Mouse (Mus musculus) kidney, adult 8-10 months (tissue): Measurements from ENCODE around the gene Bscl2.

Experiments used
- DNase-seq, 2 experiments: peaks; one replicate each; pipeline ENCODE4 v3.0.0; 2022

Bscl2 gene

DNA sequence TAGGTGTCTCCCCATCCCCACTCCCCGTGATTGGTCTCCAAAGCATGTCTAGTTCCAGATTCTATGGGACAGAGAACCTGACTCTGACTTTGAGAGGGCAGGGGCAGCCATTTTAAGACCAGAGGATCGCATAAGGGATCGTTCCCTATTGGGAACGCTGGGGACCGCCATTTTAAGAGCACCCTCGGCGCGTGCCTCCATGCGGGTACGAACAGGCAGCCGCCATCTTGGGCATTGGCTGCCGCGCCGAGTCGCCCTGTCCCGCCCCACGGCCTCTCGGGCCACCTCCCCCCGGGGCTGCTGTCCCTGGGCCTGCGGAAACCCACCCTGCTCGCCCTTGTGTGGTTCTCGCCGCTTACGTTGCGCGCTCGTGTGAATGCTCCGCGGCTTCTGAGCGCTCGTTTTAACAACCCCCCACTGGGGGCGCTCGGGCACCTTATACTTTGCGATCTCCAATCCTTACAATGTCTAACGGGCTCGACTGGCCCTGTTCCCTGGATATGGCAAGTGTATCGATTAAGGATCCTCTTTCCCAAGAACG, at the start of gene Bscl2:
Gene Bscl2 (plus strand): TSS at position 217 of the 541 bp plus-strand sequence.
- DNase-seq: peak; percentile 73 to 86

GRCm38 (mm10) chr19:8788521-8788920, 48.7 kb upstream of the Bscl2 start:
- no peak for DNase-seq

DNA sequence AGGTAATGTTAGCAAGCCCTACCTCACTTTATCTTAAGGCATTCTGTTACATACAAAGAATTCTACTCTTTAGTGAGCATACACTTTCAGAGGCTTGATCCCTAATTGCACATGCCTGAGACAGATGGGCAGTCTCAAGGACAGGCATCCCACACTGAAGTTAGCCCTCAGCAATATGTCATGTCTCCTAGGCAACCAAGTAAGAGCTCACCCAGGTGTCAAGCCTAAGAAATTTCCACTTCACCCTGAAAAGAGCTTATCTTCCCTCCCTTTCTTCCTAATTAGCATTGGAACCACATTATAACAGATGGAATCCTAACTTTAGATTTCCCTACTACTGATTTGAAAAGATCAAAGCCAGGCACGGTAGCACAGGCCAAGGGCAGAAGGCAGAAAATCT, 48.1 kb upstream of the Bscl2 start:
- no peak for DNase-seq

DNA sequence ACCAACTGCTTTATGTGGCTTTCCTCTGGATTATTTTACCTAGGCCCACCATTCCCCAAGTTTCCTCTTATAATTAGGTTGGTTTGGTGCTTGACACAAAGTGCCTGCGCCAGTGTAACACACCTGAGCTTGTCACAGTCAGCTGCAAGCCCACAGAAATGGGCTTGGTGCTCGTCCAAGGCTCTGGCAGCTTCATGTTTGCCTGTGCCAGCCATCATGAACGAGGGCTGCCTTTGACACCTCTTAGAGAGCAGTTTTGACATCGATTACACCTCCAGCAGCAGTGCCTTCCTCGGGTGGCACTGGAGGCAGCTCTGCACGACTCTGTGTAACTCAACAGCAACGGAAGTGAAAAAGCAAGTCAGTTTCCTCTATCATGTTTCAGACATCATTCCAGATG, 47.1 kb upstream of the Bscl2 start:
- no peak for DNase-seq

DNA sequence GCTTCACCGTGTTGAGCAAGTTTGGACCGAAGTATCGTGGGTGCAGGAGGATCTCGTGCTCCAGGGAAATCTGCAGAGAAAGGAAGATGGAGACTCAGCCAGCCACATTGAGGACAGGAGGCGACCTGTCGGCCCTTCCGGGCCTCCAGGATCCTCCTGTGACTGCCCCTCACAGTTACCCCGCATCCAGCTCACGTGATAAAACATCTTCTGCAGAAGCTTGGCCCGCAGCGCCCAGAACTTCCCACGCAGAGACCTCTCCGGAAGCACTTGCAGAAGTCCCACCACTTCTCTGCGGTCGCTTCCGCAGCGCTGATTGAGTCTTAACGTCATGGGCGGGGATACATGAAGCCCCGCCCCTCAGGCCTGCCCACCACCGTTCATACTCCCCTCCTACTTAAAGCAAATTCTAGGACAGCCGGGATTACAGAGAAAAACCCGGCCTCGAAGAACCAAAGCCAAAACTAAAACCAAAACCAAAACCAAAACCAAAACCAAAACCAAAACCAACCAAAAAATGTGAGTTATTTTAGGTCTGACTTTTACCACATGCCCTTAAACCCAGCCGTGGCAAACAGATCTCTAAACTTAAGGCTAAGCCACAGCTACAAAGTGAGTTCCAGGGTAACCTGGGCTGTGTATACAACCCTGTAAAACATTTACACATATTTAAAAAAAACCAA, 38.9 kb upstream of the Bscl2 start, which contains the start of gene Polr2g:
Gene Polr2g (minus strand): TSS at position 314 of the 683 bp plus-strand sequence.
- peak; percentile 93 for DNase-seq

DNA sequence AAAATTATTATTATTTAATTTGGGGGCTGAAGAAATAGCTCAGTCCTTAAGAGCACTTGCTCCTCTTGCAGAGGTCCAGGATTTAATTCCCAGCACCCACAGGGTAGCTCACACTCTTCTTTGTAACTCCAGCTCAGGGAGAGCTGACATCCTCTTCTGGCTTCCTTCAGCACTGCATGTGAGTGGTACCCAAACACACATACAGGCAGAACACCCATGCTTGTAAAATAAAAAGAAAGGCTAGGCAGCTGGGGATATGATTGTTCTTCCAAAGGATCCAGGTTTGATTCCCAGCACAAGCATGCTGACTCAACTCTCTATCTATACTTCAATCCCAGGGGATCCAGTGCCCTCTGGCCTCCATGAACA, 38.3 kb upstream of the Bscl2 start:
- DNase-seq: no peak

- DNase-seq: peak; percentile 96 to 98
These were observed 35.0 kb upstream of the Bscl2 start, which contains the start of gene Zbtb3 for GRCm38 (mm10) chr19:8802130-8802821. TSS of gene Zbtb3 (plus strand) at chr19:8802555.

GRCm38 (mm10) chr19:8803204-8803780, 34.0 kb upstream of the Bscl2 start:
- no peak for DNase-seq

- no peak for DNase-seq
These were observed 33.2 kb upstream of the Bscl2 start for GRCm38 (mm10) chr19:8803879-8804660.

GRCm38 (mm10) chr19:8806810-8807209, 30.5 kb upstream of the Bscl2 start:
- DNase-seq: no peak

DNA sequence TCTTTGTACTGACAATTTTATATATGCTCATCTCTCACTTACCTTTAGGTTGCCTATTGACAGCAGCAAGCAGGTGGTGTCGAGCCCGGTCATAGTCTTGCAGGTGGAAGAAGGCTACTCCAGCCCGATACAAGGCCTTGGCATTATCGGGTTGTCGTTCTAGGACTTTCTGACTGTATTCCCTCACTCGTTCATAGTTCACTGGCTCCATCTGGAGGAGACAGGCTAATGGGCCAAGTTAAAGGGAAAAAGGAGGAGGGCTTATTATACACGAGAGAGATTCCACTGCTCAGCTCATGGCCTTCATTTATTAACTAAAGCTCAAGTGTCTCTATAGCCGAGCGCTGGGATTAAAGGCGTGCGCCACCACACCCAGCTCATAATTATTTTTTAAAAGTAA, 21.5 kb upstream of the Bscl2 start:
- peak in 1 of 2 experiments; percentile 60 for DNase-seq

- no peak for DNase-seq
These were observed 20.3 kb upstream of the Bscl2 start for GRCm38 (mm10) chr19:8817001-8817400.

- no peak for DNase-seq
These were observed 18.9 kb upstream of the Bscl2 start for GRCm38 (mm10) chr19:8818301-8818798.

DNA sequence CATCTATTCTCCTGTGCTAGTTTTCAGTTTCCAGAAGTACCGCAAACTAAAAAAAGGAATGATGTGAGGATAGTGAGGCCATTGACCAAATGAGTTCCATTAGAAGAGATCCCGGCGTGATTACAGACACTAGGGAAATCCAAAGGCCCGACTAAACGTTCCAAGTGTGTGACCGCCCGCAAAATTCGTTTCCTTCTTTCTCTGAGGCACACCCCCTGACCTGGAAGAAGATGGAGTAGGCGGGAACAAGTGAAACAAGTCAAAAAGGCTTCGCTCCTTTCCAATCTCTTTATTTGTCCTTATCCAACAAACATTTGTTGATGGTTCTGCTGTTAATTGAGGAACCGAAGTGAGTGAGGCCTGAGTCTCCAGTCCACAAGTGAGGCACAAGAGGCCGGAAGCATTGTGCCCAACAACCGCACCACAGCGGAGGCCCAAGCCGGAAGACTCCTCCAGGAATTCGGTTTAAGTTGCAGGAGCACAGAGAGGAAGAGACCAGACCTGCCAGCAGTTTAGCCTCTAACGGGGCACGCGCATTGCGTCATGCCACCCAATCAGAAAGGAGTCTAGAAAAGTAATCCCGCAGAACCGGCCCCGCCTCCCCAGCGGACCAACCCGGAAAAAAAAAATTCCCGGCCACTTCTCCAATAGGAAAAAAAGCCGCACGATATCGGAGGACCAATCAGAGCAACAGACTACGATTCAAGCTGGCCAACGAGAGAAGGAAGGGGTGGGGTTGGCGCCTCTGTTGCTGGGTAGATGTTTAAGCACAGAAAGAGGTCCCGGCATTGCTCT, 18.3 kb upstream of the Bscl2 start, which contains the start of gene Ttc9c:
Gene Ttc9c (minus strand): TSS at position 533 of the 795 bp plus-strand sequence.
- peak; percentile 98 to 99 for DNase-seq

DNA sequence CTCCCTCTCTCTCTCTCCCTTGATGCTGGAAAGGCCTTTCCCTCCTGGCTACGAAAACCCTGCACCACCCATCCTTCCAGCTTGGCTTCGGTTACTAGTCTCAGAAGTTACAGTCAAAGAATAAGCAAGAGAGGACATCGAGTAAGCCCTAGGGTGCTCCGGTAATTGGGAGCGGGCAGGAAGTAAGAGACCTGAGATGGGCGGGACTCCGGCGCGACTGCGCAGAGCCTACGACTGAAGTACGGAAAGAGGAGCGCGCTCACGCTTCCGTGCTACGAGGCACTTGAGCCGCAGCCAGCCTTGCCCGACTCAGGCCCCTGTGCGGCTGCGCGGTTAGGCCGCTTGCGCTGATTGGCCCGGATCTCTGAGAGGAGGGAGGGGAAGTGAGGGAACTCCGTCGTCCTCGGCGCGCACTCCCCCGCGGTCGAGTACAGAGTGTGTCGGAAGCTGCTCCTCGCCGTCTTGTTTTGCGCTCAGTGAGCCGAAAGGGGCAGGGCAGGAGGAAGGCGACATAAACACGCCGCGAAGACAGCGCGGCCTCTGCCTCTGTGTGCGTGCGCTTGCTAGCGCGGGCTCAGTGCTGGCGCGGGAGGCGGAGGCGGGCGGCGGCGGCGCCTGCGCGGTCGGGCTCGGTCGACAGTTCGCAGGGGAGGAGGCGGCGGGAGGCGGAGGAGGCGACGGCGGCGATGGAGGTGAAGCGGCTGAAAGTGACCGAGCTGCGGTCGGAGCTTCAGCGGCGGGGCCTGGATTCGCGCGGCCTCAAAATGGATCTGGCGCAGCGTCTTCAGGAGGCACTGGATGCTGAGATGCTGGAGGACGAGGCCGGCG, 17.5 kb upstream of the Bscl2 start, which contains the start of gene Hnrnpul2:
Gene Hnrnpul2 (plus strand): TSS at position 415 of the 828 bp plus-strand sequence.
- peak; percentile 98 to 99 for DNase-seq

- DNase-seq: no peak
These were observed 16.8 kb upstream of the Bscl2 start for GRCm38 (mm10) chr19:8820424-8820956.

- DNase-seq: peak; percentile 65 to 74
These were observed 16.1 kb upstream of the Bscl2 start for GRCm38 (mm10) chr19:8821146-8821545.

DNA sequence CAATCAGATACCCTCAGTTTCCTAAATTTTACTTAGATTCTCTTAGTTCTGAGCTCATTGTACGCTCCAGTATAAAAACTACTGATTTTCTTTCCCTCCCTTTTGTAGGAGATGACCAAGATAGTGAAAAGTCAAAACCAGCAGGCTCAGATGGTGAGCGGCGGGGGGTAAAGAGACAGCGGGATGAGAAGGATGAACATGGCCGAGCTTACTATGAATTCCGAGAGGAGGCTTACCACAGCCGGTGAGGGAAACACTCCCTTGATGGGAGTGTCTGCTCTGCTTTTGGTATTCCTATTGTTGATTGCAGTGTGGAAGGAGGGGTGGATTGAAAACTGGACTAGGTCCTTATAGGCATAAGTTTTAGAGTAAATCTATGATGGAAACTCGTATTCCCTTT, 14.6 kb upstream of the Bscl2 start:
- no peak for DNase-seq

DNA sequence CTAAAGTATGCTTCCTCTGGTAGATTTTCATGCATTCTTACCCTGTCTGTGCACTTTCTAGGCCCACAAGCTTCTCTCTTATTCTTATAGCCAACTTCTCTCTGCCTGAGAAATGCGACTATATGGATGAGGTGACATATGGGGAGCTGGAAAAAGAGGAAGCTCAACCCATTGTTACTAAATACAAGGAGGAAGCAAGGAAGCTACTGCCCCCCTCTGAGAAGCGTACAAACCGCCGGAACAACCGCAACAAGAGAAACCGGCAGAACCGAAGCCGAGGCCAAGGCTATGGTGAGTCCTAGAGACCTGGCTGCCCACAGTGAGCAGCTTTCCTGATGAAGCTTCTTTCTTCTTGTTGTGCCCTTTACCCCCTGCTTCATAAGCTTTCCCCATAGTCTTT, 7.6 kb upstream of the Bscl2 start, which contains the start of gene AC129217.1:
Gene AC129217.1 (plus strand): TSS at position 114 of the 400 bp plus-strand sequence.
- no peak for DNase-seq

DNA sequence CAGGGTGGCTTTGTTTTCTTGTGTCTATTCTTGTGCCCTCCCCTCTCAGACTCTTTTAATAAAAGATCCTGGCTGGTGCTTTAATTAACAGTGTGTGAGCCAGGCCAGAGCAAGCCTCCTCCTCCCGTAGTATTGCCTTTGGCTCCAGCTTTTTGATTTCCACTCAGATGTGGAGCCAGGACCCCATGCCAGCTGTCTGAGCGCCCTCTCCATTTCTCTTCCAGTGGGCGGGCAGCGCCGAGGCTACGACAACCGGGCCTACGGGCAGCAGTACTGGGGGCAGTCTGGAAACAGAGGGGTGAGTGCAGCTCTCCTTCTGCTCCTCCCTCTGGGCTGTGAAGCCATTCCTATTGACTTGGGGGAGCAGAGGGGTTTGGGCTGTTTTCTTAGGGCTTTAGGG, 6.6 kb upstream of the Bscl2 start:
- DNase-seq: no peak
